Mouse (Mus musculus) lung, adult 2 months (tissue): Measurements from ENCODE around the gene Ankrd53. TPM values are rescaled to one million over a fixed set of nuclear protein-coding genes. Genes with fewer than 3 reads are reported as not detected.

Source experiments
- DNase-seq: peaks from one replicate; pipeline ENCODE4 v3.0.0; 2022
- H3K4me1 ChIP-seq: fragments of 200-500 bp; 2 replicates; pipeline ENCODE4 v1.6.1; 2011; ENCODE audit warnings: low read length; ENCODE audit not compliant: control insufficient read depth, insufficient read depth
- H3K4me3 ChIP-seq: fragments of 200-500 bp; replicated peaks from 2 replicates; pipeline ENCODE3; 2011; ENCODE audit warnings: low read depth, mild to moderate bottlenecking, control low read depth, low read length; ENCODE audit errors: extremely low read depth
- CTCF ChIP-seq: fragments of 200-500 bp; IDR thresholded peaks from 2 replicates; pipeline ENCODE4 v1.5.1; 2011; ENCODE audit warnings: mild to moderate bottlenecking, low read length, control low read depth; ENCODE audit not compliant: insufficient read depth
- POLR2A ChIP-seq: fragments of 200-500 bp; IDR thresholded peaks from 2 replicates; pipeline ENCODE4 v1.6.1; 2011; ENCODE audit warnings: low read depth, mild to moderate bottlenecking, control low read depth, low read length, borderline replicate concordance; ENCODE audit errors: extremely low read depth
- WGBS: fragments of 180-500 bp; shearing (Covaris S2); methylation state at CpG from one replicate; pipeline ENCODE4 v1.1.7; 2018; 5-methylcytosine and 5-hydroxymethylcytosine counted together
- polyA plus RNA-seq: library from polyadenylated mRNA; depleted of rRNA; stranded (reverse); fragments of >200 nt; gene quantifications from 2 replicates; pipeline ENCODE4 v1.2.3, GENCODE M21; 2012

The Ankrd53 gene
- polyA plus RNA-seq, 1 experiment: not detected

DNA sequence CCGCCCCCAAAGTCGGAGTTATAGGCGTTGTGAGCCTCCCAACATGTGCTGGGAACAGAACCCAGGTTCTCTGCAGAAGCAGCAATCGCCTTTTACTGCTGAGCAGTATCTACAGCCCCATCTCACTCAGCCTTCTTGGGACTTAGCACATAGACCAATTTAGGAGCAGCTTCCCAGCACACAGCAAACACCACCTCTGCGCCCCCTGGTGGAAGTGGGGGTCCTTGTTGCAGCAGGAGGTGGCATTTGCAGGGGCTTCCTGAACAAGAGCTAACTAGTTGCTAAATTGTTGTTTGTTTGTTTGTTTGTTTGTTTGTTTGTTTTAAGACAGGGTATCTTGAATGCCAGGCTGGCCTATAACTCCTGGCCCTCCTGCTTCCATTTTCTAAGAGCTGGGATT lies 31.3 kb upstream of the Ankrd53 start:
- peak; percentile 65 for DNase-seq
- WGBS: 33% methylated on average over 5 of the region's 5 CpGs
- peak; percentile 83 for TF ChIP-seq CTCF
- no peak for TF ChIP-seq POLR2A
- no peaks in the 10 kb centered on the region for H3K4me1 ChIP-seq
- H3K4me3 ChIP-seq: no peak overlapping the region

DNA sequence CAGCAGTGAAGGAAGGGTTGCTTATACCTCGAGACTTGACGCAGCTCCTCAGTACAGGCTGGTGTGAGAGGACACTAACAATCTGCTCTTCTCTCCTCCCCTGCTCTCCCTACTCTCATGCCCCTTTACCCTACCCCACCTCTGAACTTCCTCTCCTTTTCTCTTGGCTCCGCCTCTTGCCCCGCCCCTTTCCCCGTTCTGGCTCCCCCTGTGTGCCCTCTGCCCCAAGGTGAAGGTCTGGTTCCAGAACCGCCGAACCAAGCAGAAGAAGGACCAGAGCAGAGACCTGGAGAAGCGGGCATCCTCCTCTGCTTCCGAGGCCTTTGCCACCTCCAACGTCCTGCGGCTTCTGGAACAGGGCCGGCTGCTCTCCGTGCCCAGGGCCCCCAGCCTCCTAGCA lies 25.1 kb upstream of the Ankrd53 start:
- DNase-seq: no peak
- H3K4me3 ChIP-seq: no peak overlapping the region
- TF ChIP-seq CTCF (no peak), POLR2A (no peak)
- H3K4me1 ChIP-seq: no peaks in the 10 kb centered on the region
- WGBS: 40% methylated on average over 13 of the region's 13 CpGs

DNA sequence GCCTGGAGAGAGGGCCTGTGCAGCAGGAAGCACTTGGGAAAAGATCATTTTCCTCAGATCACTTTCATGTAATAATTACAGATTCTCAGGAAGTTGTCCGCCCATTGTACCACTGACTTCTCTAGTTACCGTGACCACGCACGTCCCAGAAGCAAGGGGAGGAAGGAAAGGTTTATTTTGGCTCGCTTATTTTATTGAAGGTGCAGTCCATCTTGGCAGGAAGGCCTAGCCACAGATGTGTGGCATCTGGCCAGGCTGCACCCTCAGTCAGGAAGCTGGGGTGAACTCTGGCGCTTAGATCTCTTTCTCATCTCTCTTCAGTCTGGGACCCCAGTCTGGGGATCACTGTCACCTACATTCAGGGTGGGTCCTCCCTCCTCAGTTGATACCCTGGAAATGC lies 23.8 kb upstream of the Ankrd53 start:
- TF ChIP-seq POLR2A (no peak), CTCF (no peak)
- no peak for DNase-seq
- Histone ChIP-seq H3K4me1 (no peaks in the 10 kb centered on the region), H3K4me3 (no peak overlapping the region)
- 34% methylated on average over 6 of the region's 6 CpGs for WGBS

DNA sequence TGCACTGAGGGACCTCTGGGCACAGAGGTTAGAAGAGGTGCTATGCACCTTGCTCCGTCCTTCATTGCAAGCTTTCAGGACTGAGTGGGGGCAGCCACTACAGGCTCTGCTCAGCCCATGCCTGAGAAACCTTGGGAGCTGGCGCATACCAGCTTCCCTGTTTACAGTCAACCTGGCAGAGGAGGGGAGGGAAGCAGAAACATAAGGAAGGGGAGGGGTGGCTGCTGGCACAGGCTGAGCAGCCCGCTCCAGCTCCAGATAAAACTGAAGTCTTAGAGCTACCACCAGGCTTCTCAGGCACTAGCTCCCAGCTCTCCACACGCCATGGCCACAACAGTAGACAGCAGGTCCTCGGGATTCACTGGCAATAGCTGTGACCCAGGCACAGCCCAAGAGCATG lies 19.7 kb upstream of the Ankrd53 start, which contains the start of gene Atp6v1b1:
Atp6v1b1 (plus strand) TSS at position 230 of the 400 bp plus-strand sequence.
- DNase-seq: no peak
- H3K4me1 ChIP-seq: no peaks in the 10 kb centered on the region
- H3K4me3 ChIP-seq: no peak within 1 kb of the TSS
- TF ChIP-seq POLR2A (no peak), CTCF (no peak)
- 44% methylated on average over 5 of the region's 5 CpGs for WGBS

DNA sequence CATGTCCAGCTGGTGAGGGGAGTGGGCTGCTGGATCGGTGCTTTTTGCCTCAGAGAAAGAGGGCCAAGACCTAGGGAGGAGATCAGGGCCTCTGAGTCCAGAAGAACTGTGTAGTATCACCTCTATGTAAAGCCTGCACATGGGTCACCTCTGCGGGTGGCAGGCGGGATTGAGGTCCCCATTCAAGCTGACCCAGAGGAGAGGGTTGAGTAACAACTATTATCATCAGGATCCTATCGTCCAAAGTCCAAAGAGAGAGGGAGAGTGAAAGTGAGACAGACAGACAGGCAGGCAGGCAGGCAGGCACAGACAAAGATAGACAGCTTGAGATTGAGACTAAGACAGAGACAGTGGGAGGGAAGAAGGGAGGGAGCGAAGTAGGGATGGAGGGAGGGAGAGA lies 19.2 kb upstream of the Ankrd53 start:
- TF ChIP-seq POLR2A: no peak
- TF ChIP-seq CTCF: no peak
- Histone ChIP-seq H3K4me3 (no peak overlapping the region), H3K4me1 (no peaks in the 10 kb centered on the region)
- DNase-seq: no peak
- WGBS: 70% methylated on average over 5 of the region's 5 CpGs

GRCm38 (mm10) chr6:83744126-83744525 lies 18.3 kb upstream of the Ankrd53 start:
- no peak overlapping the region for H3K4me3 ChIP-seq
- TF ChIP-seq CTCF (no peak), POLR2A (no peak)
- no peaks in the 10 kb centered on the region for H3K4me1 ChIP-seq
- DNase-seq: no peak
- 63% methylated on average over 5 of the region's 5 CpGs for WGBS

- WGBS: 53% methylated on average over 5 of the region's 5 CpGs
- no peak for DNase-seq
- TF ChIP-seq CTCF (no peak), POLR2A (no peak)
- no peaks in the 10 kb centered on the region for H3K4me1 ChIP-seq
- H3K4me3 ChIP-seq: no peak overlapping the region
Measured at GRCm38 (mm10) chr6:83744557-83744956, 17.9 kb upstream of the Ankrd53 start.

- no peak for DNase-seq
- H3K4me3 ChIP-seq: no peak overlapping the region
- H3K4me1 ChIP-seq: no peaks in the 10 kb centered on the region
- TF ChIP-seq POLR2A (no peak), CTCF (no peak)
- WGBS: 41% methylated on average over 2 of the region's 2 CpGs
Measured at GRCm38 (mm10) chr6:83745466-83745865, 17.0 kb upstream of the Ankrd53 start.

GRCm38 (mm10) chr6:83749286-83749685 lies 13.2 kb upstream of the Ankrd53 start:
- no peak for DNase-seq
- TF ChIP-seq POLR2A (no peak), CTCF (no peak)
- 77% methylated on average over 3 of the region's 3 CpGs for WGBS
- H3K4me1 ChIP-seq: no peaks in the 10 kb centered on the region
- H3K4me3 ChIP-seq: no peak overlapping the region

DNA sequence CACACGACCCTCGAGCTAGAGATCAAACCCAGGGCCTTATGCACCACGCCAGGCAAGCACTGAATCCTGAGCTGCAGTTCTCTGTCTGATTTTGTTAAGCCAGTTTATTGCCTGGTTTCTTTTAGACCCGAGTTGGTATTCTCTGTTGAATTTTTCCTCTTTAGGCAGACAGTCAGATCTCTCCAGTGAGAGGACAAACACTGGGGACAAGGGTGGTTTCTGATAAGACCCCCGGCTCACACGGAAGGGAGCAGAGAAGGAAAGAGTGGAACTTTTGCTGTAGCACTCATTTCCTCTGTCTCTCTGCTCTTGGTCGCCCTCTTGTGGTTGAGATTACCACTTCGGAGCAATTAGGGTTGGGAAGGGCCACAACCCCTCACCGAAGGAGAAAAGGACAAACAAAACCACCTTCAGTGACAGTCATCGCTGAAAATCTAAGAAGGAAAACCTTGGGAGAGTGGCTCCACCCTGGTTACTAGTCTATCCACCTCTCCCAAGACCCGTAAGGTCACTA lies 12.2 kb upstream of the Ankrd53 start:
- WGBS: 9% methylated on average over 11 of the region's 11 CpGs
- no peaks in the 10 kb centered on the region for H3K4me1 ChIP-seq
- DNase-seq: peak; percentile 51

More for the DNA sequence above, 12.2 kb upstream of the Ankrd53 start:
- TF ChIP-seq POLR2A (no peak), CTCF (peak; percentile 61)
- H3K4me3 ChIP-seq: no peak overlapping the region
